ENCODE assay signal across 8 mouse cellular contexts in genomic region chr10:4210313-4211066, GRCm38 (mm10). TPM values are rescaled to one million over a fixed set of nuclear protein-coding genes. Genes with fewer than 3 reads are reported as not detected.
DNase-seq lines count a peak whose midpoint lies in the region; ATAC-seq lines count a peak whose summit lies in the region.

No protein-coding gene starts in this region.

- no peaks in the 10 kb centered on the region; the same call in 1 of the 2 replicates for H3K9me3 ChIP-seq in heart, embryonic 16.5 days (replicated peaks; ENCODE audit: control insufficient read depth, low read length)
- peaks cover 6% of the 10 kb centered on the region; the same call in 1 of the 2 replicates for H3K9me3 ChIP-seq in embryonic facial prominence, embryonic 14.5 days (ENCODE audit: control insufficient read depth, low read length)

- H3K27me3 ChIP-seq in heart, embryonic 16.5 days (ENCODE audit: control insufficient read depth, insufficient read depth, low read length), result no peaks in the 10 kb centered on the region
- no peaks in the 10 kb centered on the region for H3K27me3 ChIP-seq in embryonic facial prominence, embryonic 14.5 days (replicated peaks; ENCODE audit: control insufficient read depth, insufficient read depth, low read length)

- no peak for DNase-seq in heart, adult 18-20 months
- DNase-seq in R1 (ENCODE audit: low read depth, low spot score), result peak; percentile 40
- DNase-seq in embryonic facial prominence, embryonic 14.5 days (ENCODE audit: low spot score), result peak; percentile 83
- DNase-seq in layer of hippocampus, postnatal 14 days (ENCODE audit: low spot score in 2 of 2), result peak; percentile 14 to 38
- peak; percentile 53 to 59 for DNase-seq in right cerebral cortex, postnatal 10 days (ENCODE audit: low spot score in 2 of 2)
- no peak for DNase-seq in cerebellum, adult 9-10 months
- no peak for DNase-seq in testis, postnatal 10 days (ENCODE audit: low spot score)

- 24% methylated on average over 24 of the region's 24 CpGs for WGBS in heart, embryonic 16.5 days
- WGBS in embryonic facial prominence, embryonic 14.5 days, result 5% methylated on average over 23 of the region's 24 CpGs

- peak overlapping the region; percentile 24; the same call in 1 of the 2 replicates for H3K9ac ChIP-seq in heart, embryonic 16.5 days (ENCODE audit: low read length)
- peak overlapping the region; percentile 52; the same call in 1 of the 2 replicates for H3K9ac ChIP-seq in embryonic facial prominence, embryonic 14.5 days (ENCODE audit: low read depth, low read length)

- peak overlapping the region; percentile 62 for H3K4me2 ChIP-seq in heart, embryonic 16.5 days (ENCODE audit: low read depth, low read length)
- peak overlapping the region; percentile 61 for H3K4me2 ChIP-seq in embryonic facial prominence, embryonic 14.5 days (ENCODE audit: low read depth, low read length)

- no peaks in the 10 kb centered on the region for H3K36me3 ChIP-seq in heart, embryonic 16.5 days (ENCODE audit: control insufficient read depth, insufficient read depth)
- no peaks in the 10 kb centered on the region for H3K36me3 ChIP-seq in embryonic facial prominence, embryonic 14.5 days (ENCODE audit: control insufficient read depth, insufficient read depth, low read length)

- H3K27ac ChIP-seq in heart, embryonic 16.5 days (ENCODE audit: low read length), result no peak overlapping the region
- H3K27ac ChIP-seq in embryonic facial prominence, embryonic 14.5 days (replicated peaks; ENCODE audit: low read depth, low read length), result no peak overlapping the region

- H3K4me1 ChIP-seq in heart, embryonic 16.5 days (ENCODE audit: control insufficient read depth, insufficient read depth, low read length), result no peaks in the 10 kb centered on the region
- H3K4me1 ChIP-seq in embryonic facial prominence, embryonic 14.5 days (ENCODE audit: control insufficient read depth, insufficient read depth, low read length), result 0 out of 2 replicates have a peak, but pooled peaks cover 12% of the 10 kb centered on the region

- no peak for ATAC-seq in heart, embryonic 16.5 days (replicated peaks; ENCODE audit: extremely low read depth, insufficient read depth, low FRiP score)
- ATAC-seq in embryonic facial prominence, embryonic 14.5 days (ENCODE audit: low read depth), result peak; percentile 79; the same call in 1 of the 2 replicates

- peak overlapping the region; percentile 41 for H3K4me3 ChIP-seq in heart, embryonic 16.5 days (ENCODE audit: low read length)
- peak overlapping the region; percentile 29 for H3K4me3 ChIP-seq in embryonic facial prominence, embryonic 14.5 days (ENCODE audit: low read depth, low read length)

RNA-seq across cellular contexts. Expression of gene Akap12, which starts 55.7 kb away (rescaled TPM):
- 40.6 and 43.5 TPM in 2 replicates for polyA plus RNA-seq in heart, embryonic 16.5 days (2015; fragmentation: Nextera tagmentation; extraction: Ambion mirVana)
- total RNA-seq in heart, adult 18-20 months (2021), result 10 to 100 TPM; 21.0 to 25.9 TPM
- polyA plus RNA-seq in embryonic facial prominence, embryonic 14.5 days (2014; fragmentation: Nextera tagmentation; extraction: Ambion mirVana), result 67.9 and 72.8 TPM in 2 replicates
- total RNA-seq in layer of hippocampus, postnatal 14 days (2021), result 10 to 100 TPM; 15.9 to 17.1 TPM

Comparison
In these comparisons a context has a peak if more than half of its experiments do, and no peak if none do; other contexts are left out.
1. DNase-seq: peak in R1 (single experiment), embryonic facial prominence, embryonic 14.5 days (single experiment), layer of hippocampus, postnatal 14 days (2 of 2) and right cerebral cortex, postnatal 10 days (2 of 2); none in heart, adult 18-20 months (0 of 2), cerebellum, adult 9-10 months (single experiment) and testis, postnatal 10 days (single experiment).